Mouse (Mus musculus) adrenal gland, postnatal 36 days (tissue): Measurements from ENCODE around the gene Slc16a5. TPM values are rescaled to one million over a fixed set of nuclear protein-coding genes. Genes with fewer than 3 reads are reported as not detected.
"Not testable (repeated sequence)": the region's sequence is repeated elsewhere in the genome, so short reads cannot be mapped to it uniquely, and the experiment has no call there.

Experiments
- DNase-seq, 2 experiments: peaks; one replicate each; pipeline ENCODE4 v3.0.0; 2021; ENCODE audit warnings: mixed read lengths in 1 of 2
- total RNA-seq, 2 experiments: library from RNA; stranded (reverse); gene quantifications; 2 replicates each; pipeline ENCODE4 v1.2.3; 2021

Gene Slc16a5
- total RNA-seq, 2 experiments from 2014 or later: 0.53 TPM; not detected in 1

GRCm38 (mm10) chr11:115448075-115448474 lies 14.2 kb upstream of the Slc16a5 start:
- no peak for DNase-seq

GRCm38 (mm10) chr11:115448998-115449397 lies 13.3 kb upstream of the Slc16a5 start:
- no peak for DNase-seq

DNA sequence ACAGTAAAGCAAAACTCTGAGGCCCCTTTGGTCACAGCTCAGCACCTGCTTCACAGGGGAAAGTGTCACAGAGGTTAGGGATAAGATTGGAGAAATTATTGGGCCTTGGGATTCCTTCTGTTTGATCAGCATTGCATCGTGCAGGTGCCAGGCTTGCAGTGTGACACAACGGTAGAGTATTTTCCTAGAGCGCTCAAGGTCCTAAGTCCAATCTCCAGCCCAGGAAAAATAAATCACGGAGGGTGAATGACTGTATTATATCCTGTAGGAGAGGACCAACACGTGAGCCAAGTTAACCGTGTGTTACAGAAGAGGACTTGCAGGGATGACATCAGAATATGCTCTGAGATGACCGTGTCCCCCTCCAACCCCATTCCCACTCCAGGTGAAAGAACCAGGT lies 12.1 kb upstream of the Slc16a5 start:
- peak; percentile 47 for DNase-seq

GRCm38 (mm10) chr11:115451781-115452241 lies 10.5 kb upstream of the Slc16a5 start:
- DNase-seq: no peak

DNA sequence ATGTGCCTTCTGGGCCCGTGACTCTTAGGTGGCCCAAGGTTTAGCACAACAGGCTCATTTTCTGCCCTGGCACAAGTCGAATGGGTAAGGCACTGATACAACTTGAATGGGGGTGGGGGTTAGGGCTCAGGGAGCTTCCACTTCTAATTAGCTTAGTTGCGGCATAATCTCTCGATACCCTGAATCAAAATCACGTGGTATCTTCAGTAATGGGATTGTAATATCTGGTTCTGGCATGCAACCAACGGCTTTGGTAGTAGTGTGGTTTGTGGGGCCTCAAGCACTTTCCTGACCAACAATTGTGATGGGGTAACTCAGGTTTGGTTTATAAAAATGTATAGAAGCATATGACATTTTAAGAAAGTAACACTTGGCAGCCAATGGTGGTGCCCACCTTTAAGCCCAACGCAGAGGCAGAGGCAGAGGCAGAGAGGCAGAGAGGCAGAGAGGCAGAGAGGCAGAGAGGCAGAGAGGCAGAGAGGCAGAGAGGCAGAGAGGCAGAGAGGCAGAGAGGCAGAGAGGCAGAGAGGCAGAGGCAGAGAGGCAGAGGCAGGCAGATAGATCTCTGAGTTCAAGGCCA lies 9.9 kb upstream of the Slc16a5 start:
- no peak for DNase-seq

- no peak for DNase-seq
These were observed 9.0 kb upstream of the Slc16a5 start for GRCm38 (mm10) chr11:115453306-115453705.

GRCm38 (mm10) chr11:115454822-115455221 lies 7.5 kb upstream of the Slc16a5 start:
- DNase-seq: not testable (repeated sequence)

- no peak for DNase-seq
These were observed 6.7 kb upstream of the Slc16a5 start for GRCm38 (mm10) chr11:115455619-115456018.

- no peak for DNase-seq
These were observed 6.1 kb upstream of the Slc16a5 start for GRCm38 (mm10) chr11:115456182-115456581.

DNA sequence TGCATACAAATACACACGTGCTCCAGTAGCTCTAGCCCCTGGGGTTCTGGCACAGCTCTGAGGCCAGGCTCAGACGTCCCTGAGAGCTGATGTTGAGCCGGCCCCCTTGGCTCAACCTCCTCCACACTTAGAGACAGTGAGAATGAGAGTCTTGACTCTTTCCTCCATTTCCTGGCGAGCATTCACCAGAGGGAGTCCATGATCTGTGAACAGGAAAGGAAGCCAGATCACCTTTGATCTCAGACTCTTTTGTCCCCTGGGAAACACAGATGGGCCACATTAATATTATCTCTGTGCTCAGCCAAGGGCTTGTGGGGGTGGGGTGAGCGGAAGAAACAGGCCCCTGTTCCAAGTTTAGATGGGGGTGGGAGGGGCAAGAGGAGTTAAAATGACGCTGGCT lies 4.9 kb upstream of the Slc16a5 start:
- peak in 1 of 2 experiments; percentile 67 for DNase-seq

DNA sequence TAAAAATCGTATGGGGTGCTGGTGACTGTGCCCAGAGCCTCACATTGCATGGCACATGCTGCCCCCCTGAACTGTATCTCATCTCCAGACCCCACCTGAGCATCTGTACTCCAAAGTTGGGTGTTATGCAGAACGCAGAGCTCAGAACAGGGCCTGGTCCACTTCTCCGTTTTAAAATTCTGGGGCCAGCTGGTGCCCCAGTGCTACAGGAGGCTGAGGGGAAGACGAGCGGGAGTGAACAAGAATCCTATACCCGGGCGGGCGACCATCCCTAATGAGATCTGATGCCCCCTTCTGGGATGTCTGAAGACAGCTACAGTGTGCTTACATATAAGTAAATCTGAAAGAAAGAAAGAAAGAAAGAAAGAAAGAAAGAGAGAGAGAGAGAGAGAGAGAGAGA lies 1.3 kb upstream of the Slc16a5 start:
- DNase-seq: no peak

GRCm38 (mm10) chr11:115461846-115462242 lies 430 bp upstream of the Slc16a5 start:
- no peak for DNase-seq

- peak; percentile 29 to 43 for DNase-seq
These were observed 1.1 kb downstream of the Slc16a5 start for GRCm38 (mm10) chr11:115463397-115463796.

GRCm38 (mm10) chr11:115464851-115465250 lies 2.6 kb downstream of the Slc16a5 start:
- DNase-seq: no peak

DNA sequence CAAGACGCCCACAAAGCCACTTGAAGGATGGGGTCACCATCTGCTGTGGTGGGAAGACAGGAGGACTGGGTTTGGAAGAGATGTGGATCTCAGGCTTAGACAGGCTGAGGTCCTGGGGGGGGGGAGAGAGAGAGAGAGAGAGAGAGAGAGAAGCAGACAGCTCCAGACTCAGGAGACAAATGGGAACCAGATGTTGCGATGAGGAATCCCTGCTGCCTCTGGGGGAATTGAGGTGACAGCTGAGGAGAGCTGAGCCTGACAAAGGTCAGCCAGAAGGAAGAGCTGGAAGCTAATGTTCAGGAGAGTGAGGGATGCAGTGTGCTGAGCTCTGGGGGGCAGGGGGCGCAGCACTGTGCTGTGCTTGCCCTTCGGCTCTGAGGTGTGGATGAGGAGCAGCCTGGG lies 4.9 kb downstream of the Slc16a5 start:
- DNase-seq: no peak

GRCm38 (mm10) chr11:115472183-115472582 lies 9.9 kb downstream of the Slc16a5 start:
- DNase-seq: no peak

GRCm38 (mm10) chr11:115473626-115474275 lies 11.5 kb downstream of the Slc16a5 start:
- DNase-seq: peak; percentile 90 to 92

GRCm38 (mm10) chr11:115475025-115475757 lies 12.9 kb downstream of the Slc16a5 start, which contains the start of gene Armc7:
Armc7 (plus strand) TSS chr11:115475667.
- peak; percentile 97 for DNase-seq

DNA sequence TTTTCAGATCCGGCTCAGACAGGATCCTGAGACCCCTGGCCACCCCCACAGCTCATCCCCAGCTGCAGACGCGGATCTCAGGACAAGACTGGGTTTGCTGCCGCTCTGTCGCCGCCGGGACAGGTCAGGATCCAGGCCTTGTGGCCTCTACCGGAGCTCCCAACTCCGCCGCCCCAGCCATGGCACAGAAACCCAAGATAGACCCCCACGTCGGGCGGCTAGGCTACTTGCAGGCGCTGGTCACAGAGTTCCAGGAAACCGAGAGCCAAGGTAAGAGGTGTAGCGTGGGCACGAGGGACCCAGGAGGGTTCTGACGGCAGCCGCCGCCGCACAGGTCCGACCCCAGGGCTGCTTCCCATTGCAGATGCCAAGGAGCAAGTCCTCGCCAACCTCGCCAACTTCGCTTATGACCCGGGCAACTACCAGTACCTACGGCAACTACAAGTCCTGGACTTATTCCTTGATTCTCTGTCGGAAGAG lies 13.5 kb downstream of the Slc16a5 start:
- no peak for DNase-seq

- not testable (repeated sequence) for DNase-seq
These were observed 14.4 kb downstream of the Slc16a5 start for GRCm38 (mm10) chr11:115476630-115477029.

DNA sequence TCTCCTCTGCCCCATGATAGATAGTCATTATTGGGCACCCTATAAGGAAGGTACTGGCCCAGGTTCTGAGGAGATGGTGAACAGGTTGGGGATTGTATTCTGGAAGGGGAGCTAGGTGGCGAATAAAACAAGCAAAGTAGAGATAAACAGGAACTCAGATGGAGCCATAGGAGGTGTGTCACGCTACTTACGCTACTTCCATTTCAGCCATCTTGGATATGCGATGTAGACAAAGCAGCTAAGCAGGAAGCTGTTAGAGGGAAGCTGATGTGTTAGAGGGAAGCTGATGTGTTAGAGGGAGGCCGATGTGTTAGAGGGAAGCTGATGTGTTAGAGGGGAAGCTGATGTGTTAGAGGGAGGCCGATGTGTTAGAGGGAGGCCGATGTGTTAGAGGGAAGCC lies 15.1 kb downstream of the Slc16a5 start:
- not testable (repeated sequence) for DNase-seq

GRCm38 (mm10) chr11:115478296-115478938 lies 16.1 kb downstream of the Slc16a5 start:
- no peak for DNase-seq
